ENCODE assay signal across 7 mouse cellular contexts in the genomic region with DNA sequence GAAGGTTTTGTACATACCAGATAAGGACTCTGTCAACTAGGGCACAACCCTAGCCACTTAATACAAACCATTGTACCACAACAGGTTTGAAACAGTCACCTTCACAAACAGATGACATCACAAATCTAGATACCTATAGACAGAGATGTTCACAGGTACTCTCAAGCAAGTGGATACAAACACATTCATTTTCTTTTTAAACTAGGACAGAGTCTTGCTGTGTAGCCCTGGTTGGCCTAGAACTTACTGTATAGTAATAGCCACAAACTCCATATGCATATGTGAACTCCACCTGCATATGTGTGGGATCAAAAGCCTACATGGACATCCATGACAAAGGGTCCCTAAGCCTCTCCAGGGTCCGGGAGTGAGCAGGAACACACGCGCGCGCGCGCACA. TPM values are rescaled to one million over a fixed set of nuclear protein-coding genes. Genes with fewer than 3 reads are reported as not detected.
A peak's percentile ranks its signal among the peaks of the same experiment; 100 is the strongest.
DNase-seq lines count a peak whose midpoint lies in the region; ATAC-seq lines count a peak whose summit lies in the region.

A gene (plus strand): TSS at position 301 of the 398 bp plus-strand sequence.

- H3K9ac ChIP-seq in lung, embryonic 15.5 days = peak within 1 kb of the TSS; percentile 47
- peak within 1 kb of the TSS; percentile 88 for H3K9ac ChIP-seq in forebrain, embryonic 13.5 days
- peak within 1 kb of the TSS; percentile 93 for H3K9ac ChIP-seq in neural tube, embryonic 13.5 days

- DNase-seq in lung, postnatal 14 days = no peak
- DNase-seq in layer of hippocampus, postnatal 36 days = no peak
- no peak for DNase-seq in cerebellum, adult 9-11 months
- no peak for DNase-seq in gastrocnemius, postnatal 25 days

- H3K36me3 ChIP-seq in lung, embryonic 15.5 days = no peaks in the 10 kb centered on the region
- no peaks in the 10 kb centered on the region for H3K36me3 ChIP-seq in forebrain, embryonic 13.5 days (ENCODE audit: poor library complexity, severe bottlenecking)
- H3K36me3 ChIP-seq in neural tube, embryonic 13.5 days = no peaks in the 10 kb centered on the region

- H3K27ac ChIP-seq in lung, embryonic 15.5 days = peak within 1 kb of the TSS; percentile 74
- peak within 1 kb of the TSS; percentile 81 for H3K27ac ChIP-seq in forebrain, embryonic 13.5 days
- peak within 1 kb of the TSS; percentile 89 for H3K27ac ChIP-seq in neural tube, embryonic 13.5 days (replicated peaks)

- H3K4me1 ChIP-seq in lung, embryonic 15.5 days = 0 out of 2 replicates have a peak, but pooled peaks cover 7% of the 10 kb centered on the region
- no peaks in the 10 kb centered on the region; the same call in 1 of the 2 replicates for H3K4me1 ChIP-seq in forebrain, embryonic 13.5 days
- H3K4me1 ChIP-seq in neural tube, embryonic 13.5 days (replicated peaks) = peaks cover 11% of the 10 kb centered on the region; the same call in 1 of the 2 replicates

- ATAC-seq in lung, embryonic 15.5 days (ENCODE audit: borderline replicate concordance, extremely low read depth, low FRiP score, low TSS enrichment) = no peak; the same call in 1 of the 2 replicates
- ATAC-seq in forebrain, embryonic 13.5 days = no peak
- ATAC-seq in neural tube, embryonic 13.5 days (ENCODE audit: low read depth) = no peak

- 3% methylated on average over 7 of the region's 7 CpGs for WGBS in lung, embryonic 15.5 days
- 4% methylated on average over 7 of the region's 7 CpGs for WGBS in forebrain, embryonic 13.5 days
- 1% methylated on average over 7 of the region's 7 CpGs for WGBS in neural tube, embryonic 13.5 days

- no peaks in the 10 kb centered on the region for H3K9me3 ChIP-seq in lung, embryonic 15.5 days
- H3K9me3 ChIP-seq in forebrain, embryonic 13.5 days (replicated peaks) = no peaks in the 10 kb centered on the region
- no peaks in the 10 kb centered on the region for H3K9me3 ChIP-seq in neural tube, embryonic 13.5 days

- peaks cover 23% of the 10 kb centered on the region for H3K27me3 ChIP-seq in lung, embryonic 15.5 days
- peaks cover 3% of the 10 kb centered on the region; the same call in 1 of the 2 replicates for H3K27me3 ChIP-seq in forebrain, embryonic 13.5 days
- H3K27me3 ChIP-seq in neural tube, embryonic 13.5 days = 0 out of 2 replicates have a peak, but pooled peaks cover 5% of the 10 kb centered on the region

- H3K4me3 ChIP-seq in lung, embryonic 15.5 days = peak within 1 kb of the TSS; percentile 55
- H3K4me3 ChIP-seq in forebrain, embryonic 13.5 days = peak within 1 kb of the TSS; percentile 83
- peak within 1 kb of the TSS; percentile 87 for H3K4me3 ChIP-seq in neural tube, embryonic 13.5 days

- H3K4me2 ChIP-seq in lung, embryonic 15.5 days = peak within 1 kb of the TSS; percentile 71
- H3K4me2 ChIP-seq in forebrain, embryonic 13.5 days = peak within 1 kb of the TSS; percentile 87
- H3K4me2 ChIP-seq in neural tube, embryonic 13.5 days = peak within 1 kb of the TSS; percentile 81

RNA-seq across cellular contexts. Expression of the gene that starts here (rescaled TPM):
- 5.8 and 6.9 TPM in 2 replicates for polyA plus RNA-seq in lung, embryonic 15.5 days (2015; fragmentation: Nextera tagmentation; extraction: Ambion mirVana)
- polyA plus RNA-seq in forebrain, embryonic 13.5 days (2015; fragmentation: Nextera tagmentation; extraction: Ambion mirVana) = 19.5 and 19.9 TPM in 2 replicates
- 10 to 100 TPM; 34.4 to 41.0 TPM for total RNA-seq in layer of hippocampus, postnatal 36 days (2021)
- polyA plus RNA-seq in neural tube, embryonic 13.5 days (2015; fragmentation: Nextera tagmentation; extraction: Ambion mirVana) = 34.0 and 38.9 TPM in 2 replicates
- under 1 TPM; 0.61 to 0.67 TPM for total RNA-seq in gastrocnemius, postnatal 25 days (2021)

Comparison
In these comparisons a context has a peak if more than half of its experiments do, and no peak if none do; other contexts are left out.
1. RNA of the gene that starts here (total RNA-seq): 34.4 to 41.0 TPM in layer of hippocampus, postnatal 36 days; 0.61 to 0.67 TPM in gastrocnemius, postnatal 25 days; every median in the first group is over 10 times any median in the second.
2. Peak in every context shown above with its lines, with median percentiles within 50 percentile points of each other: H3K27ac ChIP-seq, H3K4me2 ChIP-seq, H3K4me3 ChIP-seq and H3K9ac ChIP-seq.